Mouse (Mus musculus): ENCODE data around the gene Prrg2.

- TF ChIP-seq CTCF (IDR thresholded peaks at IDR 0.05; ENCODE audit: low read depth, low read length) (no peak), POLR2A (IDR thresholded peaks at IDR 0.05; ENCODE audit: borderline replicate concordance, low read depth, low read length) (no peak)
These were observed 34.1 kb downstream of the Prrg2 start for GRCm38 (mm10) chr7:45028351-45028750.

All from bone marrow macrophage, adult 2 months (primary cell).